Mouse (Mus musculus) limb, embryonic 15.5 days (tissue): ENCODE data around the gene Gm45717. TPM values are rescaled to one million over a fixed set of nuclear protein-coding genes. Genes with fewer than 3 reads are reported as not detected.

Experiments
- ATAC-seq: fragments of 200-750 bp; cut with Nextera tagmentation; 2 replicates; pipeline ENCODE4 v1.8.0; 2017; ENCODE audit warnings: low read depth, moderate TSS enrichment; ENCODE audit not compliant: insufficient number of reproducible peaks, low FRiP score, low TSS enrichment
- H3K27ac ChIP-seq: fragments of 300-500 bp; sonication (generic); 2 replicates; pipeline ENCODE4 v1.5.1; 2015; ENCODE audit warnings: moderate library complexity, mild to moderate bottlenecking, inconsistent platforms
- H3K27me3 ChIP-seq: fragments of 300-500 bp; sonication (generic); 2 replicates; pipeline ENCODE4 v1.6.1; 2015; ENCODE audit warnings: inconsistent platforms
- H3K36me3 ChIP-seq: fragments of 300-500 bp; sonication (generic); 2 replicates; pipeline ENCODE4 v1.6.1; 2015; ENCODE audit warnings: inconsistent platforms
- H3K4me1 ChIP-seq: fragments of 300-500 bp; sonication (generic); 2 replicates; pipeline ENCODE4 v1.6.1; 2015; ENCODE audit warnings: inconsistent platforms
- H3K4me2 ChIP-seq: fragments of 300-500 bp; sonication (generic); 2 replicates; pipeline ENCODE4 v1.6.1; 2015; ENCODE audit warnings: mild to moderate bottlenecking, inconsistent platforms
- H3K4me3 ChIP-seq: fragments of 300-500 bp; sonication (generic); 2 replicates; pipeline ENCODE4 v1.5.1; 2015; ENCODE audit warnings: mild to moderate bottlenecking, inconsistent platforms
- H3K9ac ChIP-seq: fragments of 300-500 bp; sonication (generic); 2 replicates; pipeline ENCODE4 v1.6.1; 2015; ENCODE audit warnings: inconsistent platforms
- H3K9me3 ChIP-seq: fragments of 300-500 bp; sonication (generic); 2 replicates; pipeline ENCODE4 v1.6.1; 2016; ENCODE audit warnings: inconsistent platforms
- WGBS: fragments of 180-500 bp; shearing (Covaris S2); methylation state at CpG from one replicate; pipeline ENCODE4 v1.1.7; 2015; 5-methylcytosine and 5-hydroxymethylcytosine counted together
- polyA plus RNA-seq: library from polyadenylated mRNA; unstranded; fragments of >200 nt; fragmentation: Nextera tagmentation; extraction: Ambion mirVana; gene quantifications from 2 replicates; pipeline ENCODE4 v1.2.1, GENCODE M21; 2015

Gene Gm45717
- 0.47 TPM in 1 of 2 replicates, not detected in the other for polyA plus RNA-seq

DNA sequence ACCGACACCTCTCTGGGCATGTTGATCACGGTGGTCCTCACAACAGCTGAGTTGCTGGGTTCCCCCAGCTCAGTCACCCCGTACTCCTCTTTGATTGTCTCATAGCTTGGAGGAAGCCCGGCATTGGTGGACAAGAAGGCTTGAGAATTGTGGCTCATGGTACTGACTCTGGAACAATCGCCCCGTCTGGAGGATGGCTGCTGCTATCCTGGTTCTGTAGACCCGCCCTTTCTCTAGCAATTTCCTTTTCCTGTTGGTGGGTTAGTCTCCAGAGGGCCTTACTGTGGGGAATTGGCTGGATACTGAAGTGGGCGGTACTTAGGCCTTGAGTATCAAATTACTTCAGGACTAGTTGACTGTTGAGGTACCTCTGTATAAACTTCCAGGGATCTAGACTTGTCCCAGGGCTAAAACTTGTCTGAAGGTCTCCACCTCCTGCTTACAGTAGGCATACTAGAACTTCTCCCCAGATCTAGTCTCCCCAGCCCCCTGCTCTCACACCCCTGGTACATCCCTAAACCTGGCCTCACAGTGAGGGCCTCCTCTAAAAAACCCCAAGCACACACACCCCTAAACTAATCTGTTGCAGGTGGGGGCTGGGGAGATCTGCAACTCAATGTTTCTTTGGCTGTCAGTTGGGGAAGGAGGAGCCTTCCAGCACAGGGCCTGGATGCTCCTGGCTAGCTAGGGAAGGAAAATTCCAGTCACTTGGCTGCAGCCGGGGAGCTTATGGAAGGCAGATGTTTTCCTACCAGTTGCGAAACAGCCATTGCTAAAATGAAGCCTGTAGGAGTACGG, at the start of gene Gm45717, which contains the start of gene Ifitm2:
Gm45717 (minus strand) TSS at position 180 of the 798 bp plus-strand sequence.
Ifitm2 (minus strand) TSS at position 230 of the 798 bp plus-strand sequence.
- 2% methylated on average over 11 of the region's 11 CpGs for WGBS
- ATAC-seq, result peak; percentile 90
- Histone ChIP-seq H3K9me3 (no peaks in the 10 kb centered on the region), H3K4me1 (peaks cover 52% of the 10 kb centered on the region), H3K27me3 (no peaks in the 10 kb centered on the region), H3K27ac (peak within 1 kb of the TSS; percentile 99), H3K4me2 (peak within 1 kb of the TSS; percentile 79), H3K4me3 (peak within 1 kb of the TSS; percentile 60), H3K9ac (peak within 1 kb of the TSS; percentile 57), H3K36me3 (peaks cover 4% of the 10 kb centered on the region; the same call in 1 of the 2 replicates)

DNA sequence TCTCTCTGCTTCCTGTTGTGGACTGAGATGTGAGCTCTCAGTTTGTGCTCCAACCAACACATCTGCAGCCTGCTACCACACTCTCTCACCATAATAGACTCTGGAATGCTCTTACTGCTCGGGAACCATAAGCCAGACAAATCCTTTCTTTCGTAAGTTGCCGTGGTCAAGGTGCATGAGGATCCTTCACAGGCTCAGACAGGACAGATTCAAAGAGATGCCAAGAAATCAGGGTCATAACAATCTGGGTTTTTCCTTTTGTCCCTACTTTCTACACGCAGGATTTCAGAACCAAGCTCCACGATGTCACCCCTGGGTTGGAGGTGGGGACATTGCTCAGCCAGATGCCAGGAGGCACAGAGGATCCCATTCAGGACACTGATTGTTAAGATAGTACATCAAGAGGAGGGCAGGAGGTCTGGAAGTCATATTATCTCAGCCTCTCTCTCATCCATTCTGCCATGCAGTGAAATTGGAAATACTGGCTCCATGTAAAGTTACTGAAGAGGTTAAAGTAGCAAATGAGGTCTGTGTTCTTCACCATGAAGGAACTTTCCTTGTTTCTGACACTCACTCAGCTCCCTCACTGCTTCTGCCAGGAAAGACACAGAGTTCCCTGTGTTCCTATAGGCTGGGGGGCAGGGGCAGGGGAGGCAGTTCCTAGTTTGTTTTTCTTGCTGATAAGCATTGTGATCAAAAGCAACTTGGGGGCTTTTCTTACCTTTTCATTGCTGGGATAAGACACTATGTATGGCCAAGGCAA, 47.7 kb upstream of the Gm45717 start:
- H3K9me3 ChIP-seq, result no peaks in the 10 kb centered on the region
- 86% methylated on average over 5 of the region's 5 CpGs for WGBS
- no peak for ATAC-seq
- no peaks in the 10 kb centered on the region for H3K27me3 ChIP-seq
- no peaks in the 10 kb centered on the region for H3K36me3 ChIP-seq
- no peak overlapping the region for H3K27ac ChIP-seq
- peaks cover 2% of the 10 kb centered on the region for H3K4me1 ChIP-seq
- H3K9ac ChIP-seq, result no peak overlapping the region
- no peak overlapping the region for H3K4me3 ChIP-seq
- H3K4me2 ChIP-seq, result no peak overlapping the region

DNA sequence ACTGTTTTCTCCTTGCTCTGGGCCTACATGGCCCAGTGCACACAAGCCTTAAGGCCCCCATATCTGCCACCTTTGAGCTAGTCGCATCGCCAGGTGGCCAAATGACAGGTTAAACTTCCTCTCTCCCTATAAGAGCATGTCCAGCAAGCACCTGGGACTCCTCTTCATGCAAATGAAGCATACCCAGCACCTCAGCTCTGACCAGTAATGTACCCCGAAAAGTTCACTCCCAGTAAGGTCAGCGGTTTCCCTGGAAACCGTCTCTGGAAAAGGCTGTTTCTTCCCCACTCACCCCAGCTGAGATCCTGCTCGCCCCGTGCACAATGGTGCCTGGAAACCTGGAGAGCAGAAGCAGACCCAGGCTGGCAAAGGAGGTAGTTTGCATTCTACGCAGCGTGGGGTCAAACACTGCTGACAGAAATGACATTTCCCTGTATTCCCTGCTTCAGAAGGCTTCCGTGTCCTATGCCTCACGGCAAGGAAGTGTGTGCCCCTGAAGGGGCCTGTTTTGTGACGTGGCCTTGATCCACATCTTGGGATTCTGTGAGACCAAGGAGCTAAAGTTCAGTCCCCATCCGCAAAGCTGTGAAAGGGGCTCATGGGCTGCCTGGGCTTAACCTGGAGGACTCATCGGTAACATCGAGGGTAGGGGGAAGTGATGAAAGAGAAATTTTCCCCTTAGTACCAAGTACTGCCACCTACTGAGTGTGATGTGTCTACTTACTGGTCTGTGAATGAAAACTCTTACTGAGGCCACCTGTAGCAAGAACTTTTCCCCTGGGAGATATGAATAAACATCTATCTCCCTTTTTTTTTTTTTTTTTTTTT, 45.4 kb upstream of the Gm45717 start:
- no peak overlapping the region for H3K4me3 ChIP-seq
- H3K27me3 ChIP-seq, result no peaks in the 10 kb centered on the region
- WGBS, result 75% methylated on average over 15 of the region's 15 CpGs
- H3K4me1 ChIP-seq, result no peaks in the 10 kb centered on the region
- H3K27ac ChIP-seq, result no peak overlapping the region
- ATAC-seq, result no peak
- no peak overlapping the region for H3K9ac ChIP-seq
- H3K4me2 ChIP-seq, result no peak overlapping the region
- H3K9me3 ChIP-seq, result no peaks in the 10 kb centered on the region
- no peaks in the 10 kb centered on the region for H3K36me3 ChIP-seq

DNA sequence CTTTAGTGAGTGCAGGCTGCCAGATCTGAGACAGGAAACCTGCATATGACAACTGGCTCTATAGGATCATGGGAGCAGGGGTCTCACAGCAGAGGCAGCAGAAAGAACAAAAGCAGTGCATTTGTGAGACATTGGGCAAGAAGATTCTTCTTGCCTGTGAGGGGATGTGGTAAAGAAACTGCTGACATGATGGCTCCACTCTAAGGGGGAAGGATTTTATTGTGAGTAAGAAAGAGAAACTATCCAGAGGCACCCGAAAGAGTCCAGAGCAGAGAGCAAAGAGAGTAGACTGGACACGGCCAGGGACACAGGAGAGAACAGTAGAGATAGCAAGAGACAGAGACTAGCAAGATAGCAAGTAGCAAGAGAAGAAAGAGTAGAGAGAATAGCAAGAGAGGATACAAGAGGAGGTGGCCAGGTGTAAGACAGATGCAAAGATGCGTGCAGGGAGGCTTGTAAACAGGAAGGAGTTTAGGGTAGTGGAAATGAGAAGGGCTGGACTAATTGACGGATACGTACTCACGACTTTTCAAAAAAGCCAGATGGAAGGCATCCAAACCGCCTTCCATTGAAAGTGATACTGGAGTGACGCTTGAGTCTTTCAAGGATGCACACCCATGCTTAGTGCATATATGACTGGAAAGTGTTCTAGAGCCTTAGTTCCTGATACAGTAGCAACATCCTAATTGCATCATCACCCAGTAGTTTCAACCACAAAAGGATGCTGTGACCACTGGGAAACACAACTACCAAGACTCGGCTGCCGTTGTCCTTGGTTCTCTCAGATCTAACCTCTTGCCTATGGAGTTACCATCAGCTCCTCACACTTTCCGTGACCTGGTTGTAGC, 43.3 kb upstream of the Gm45717 start:
- Histone ChIP-seq H3K27me3 (no peaks in the 10 kb centered on the region), H3K4me3 (no peak overlapping the region), H3K9me3 (no peaks in the 10 kb centered on the region), H3K4me1 (no peaks in the 10 kb centered on the region), H3K36me3 (no peaks in the 10 kb centered on the region), H3K27ac (no peak overlapping the region), H3K9ac (no peak overlapping the region), H3K4me2 (no peak overlapping the region)
- WGBS, result 81% methylated on average over 11 of the region's 11 CpGs
- ATAC-seq, result no peak

DNA sequence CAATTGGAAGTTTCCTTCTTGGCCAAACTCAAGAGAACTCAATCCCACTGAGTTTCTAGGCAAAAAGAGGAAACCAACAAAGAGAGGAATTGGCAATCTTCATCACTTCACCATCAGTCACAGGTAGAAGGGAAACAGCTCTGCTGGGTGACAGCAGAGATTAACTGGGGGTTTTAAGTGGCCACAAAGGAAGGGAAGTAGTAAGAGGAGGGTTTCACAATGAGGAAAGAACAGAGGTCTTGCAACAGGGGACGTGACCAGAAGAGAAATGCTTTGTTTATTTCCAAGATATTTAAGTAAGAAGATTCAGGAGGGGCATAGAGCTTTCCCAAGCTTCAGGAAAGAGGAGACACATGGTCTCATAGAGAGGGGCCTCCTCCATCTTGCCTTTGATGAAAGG, 42.1 kb upstream of the Gm45717 start:
- Histone ChIP-seq H3K4me3 (no peak overlapping the region), H3K4me2 (no peak overlapping the region), H3K9me3 (no peaks in the 10 kb centered on the region), H3K36me3 (no peaks in the 10 kb centered on the region), H3K4me1 (no peaks in the 10 kb centered on the region), H3K27ac (no peak overlapping the region), H3K27me3 (no peaks in the 10 kb centered on the region), H3K9ac (no peak overlapping the region)
- no peak for ATAC-seq
- WGBS, result 48% methylated on average over 1 of the region's 1 CpGs

DNA sequence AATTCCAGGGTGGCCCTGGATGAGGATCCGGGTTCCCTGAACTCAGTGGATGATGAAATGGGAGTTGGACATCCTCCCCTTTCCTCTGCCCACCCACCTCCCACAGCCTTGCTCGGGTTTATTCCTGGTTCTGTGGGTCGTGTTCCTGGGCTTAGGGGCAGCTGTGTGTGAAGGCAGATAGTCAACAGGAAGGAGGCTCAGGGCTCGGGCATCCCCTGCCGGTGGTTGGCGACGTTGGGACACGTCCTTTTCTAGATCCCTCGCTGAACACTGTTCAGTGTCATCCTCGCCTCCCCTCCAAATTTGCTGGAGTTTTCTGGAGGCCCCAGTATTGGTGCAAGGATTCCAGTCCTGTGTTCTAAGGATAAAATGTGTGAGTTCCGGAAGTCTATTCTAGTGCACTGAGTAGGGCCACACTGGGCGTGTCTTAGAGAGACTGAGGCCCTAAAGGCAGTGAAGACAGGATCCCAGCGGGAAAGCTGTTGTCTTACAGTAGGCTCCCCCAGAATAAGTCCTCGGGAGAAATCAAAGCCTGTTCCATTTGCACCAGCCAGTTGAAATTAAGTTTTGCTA, 35.5 kb upstream of the Gm45717 start:
- H3K36me3 ChIP-seq, result no peaks in the 10 kb centered on the region
- 0 out of 2 replicates have a peak, but pooled peaks cover 2% of the 10 kb centered on the region for H3K4me1 ChIP-seq
- H3K27ac ChIP-seq, result no peak overlapping the region
- no peak overlapping the region for H3K4me3 ChIP-seq
- 83% methylated on average over 14 of the region's 14 CpGs for WGBS
- no peaks in the 10 kb centered on the region for H3K9me3 ChIP-seq
- ATAC-seq, result no peak
- no peak overlapping the region for H3K9ac ChIP-seq
- no peak overlapping the region for H3K4me2 ChIP-seq
- H3K27me3 ChIP-seq, result no peaks in the 10 kb centered on the region

DNA sequence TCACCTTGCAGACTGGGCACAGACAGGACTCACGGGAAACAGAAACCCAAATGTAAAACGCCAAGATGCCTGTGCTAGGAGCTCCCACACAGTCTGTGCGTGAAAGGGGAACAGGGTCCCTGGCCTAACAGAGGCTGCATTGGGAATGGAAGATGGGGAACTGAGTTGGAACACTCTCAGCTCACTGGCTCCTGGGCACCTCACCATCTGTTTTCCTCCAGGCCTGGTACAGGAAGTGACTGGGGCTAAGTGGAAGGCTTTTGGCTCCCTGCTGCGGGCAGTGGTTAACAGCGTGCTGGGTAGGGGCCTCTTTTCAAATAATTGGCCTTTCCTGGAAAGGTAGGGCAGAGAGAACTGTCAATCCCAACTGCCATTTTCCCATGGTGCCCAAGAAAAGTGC, 34.9 kb upstream of the Gm45717 start:
- H3K9me3 ChIP-seq, result no peaks in the 10 kb centered on the region
- H3K9ac ChIP-seq, result no peak overlapping the region
- WGBS, result 43% methylated on average over 5 of the region's 5 CpGs
- H3K4me1 ChIP-seq, result 0 out of 2 replicates have a peak, but pooled peaks cover 2% of the 10 kb centered on the region
- no peak overlapping the region for H3K4me3 ChIP-seq
- H3K27ac ChIP-seq, result no peak overlapping the region
- ATAC-seq, result no peak
- no peak overlapping the region for H3K4me2 ChIP-seq
- no peaks in the 10 kb centered on the region for H3K36me3 ChIP-seq
- H3K27me3 ChIP-seq, result no peaks in the 10 kb centered on the region

DNA sequence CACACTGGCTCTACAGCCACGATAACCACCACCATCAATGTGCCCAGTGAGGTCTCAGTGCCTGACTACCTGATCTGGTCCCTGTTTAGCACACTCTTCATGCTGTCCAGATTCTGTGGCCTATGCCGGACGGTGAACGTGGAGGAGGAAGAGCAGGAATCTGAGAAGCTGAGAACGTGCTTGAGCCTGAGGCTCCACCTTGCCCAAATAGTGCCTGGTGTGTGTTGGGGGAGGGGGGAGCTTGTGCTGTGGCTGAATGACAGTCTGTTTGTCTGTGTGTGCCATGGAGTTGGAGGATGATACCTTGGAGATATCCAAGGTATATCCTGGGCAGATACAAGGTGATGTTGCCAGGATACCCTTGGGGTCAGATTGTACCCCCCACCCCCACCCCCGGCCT, 34.4 kb upstream of the Gm45717 start:
- no peak overlapping the region for H3K27ac ChIP-seq
- WGBS, result 50% methylated on average over 6 of the region's 6 CpGs
- ATAC-seq, result no peak

DNA sequence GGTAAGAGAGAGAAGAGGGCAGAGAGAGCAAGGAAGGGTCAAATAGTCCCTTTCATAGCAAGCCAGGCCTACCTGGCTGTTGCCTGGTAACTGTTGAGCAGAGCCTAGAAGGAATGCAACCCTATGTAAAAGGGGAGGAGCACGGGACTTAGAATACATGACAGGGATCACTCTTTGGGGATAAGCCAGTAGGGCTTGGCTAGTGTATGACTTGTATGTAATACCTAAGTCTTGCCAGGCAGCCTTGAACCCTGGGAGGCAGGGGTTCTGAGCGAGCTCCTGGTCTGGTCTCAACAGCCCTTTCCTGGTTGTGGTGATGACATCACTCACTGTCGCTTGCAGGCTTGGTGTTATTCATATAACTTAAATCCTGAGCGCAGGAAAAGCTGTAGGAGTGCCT, 33.3 kb upstream of the Gm45717 start:
- no peaks in the 10 kb centered on the region for H3K9me3 ChIP-seq
- H3K9ac ChIP-seq, result no peak overlapping the region
- H3K4me2 ChIP-seq, result no peak overlapping the region
- H3K4me1 ChIP-seq, result 0 out of 2 replicates have a peak, but pooled peaks cover 2% of the 10 kb centered on the region
- H3K36me3 ChIP-seq, result no peaks in the 10 kb centered on the region
- no peak for ATAC-seq
- WGBS, result 74% methylated on average over 4 of the region's 4 CpGs
- H3K27me3 ChIP-seq, result no peaks in the 10 kb centered on the region
- H3K27ac ChIP-seq, result no peak overlapping the region
- H3K4me3 ChIP-seq, result no peak overlapping the region

More for the DNA sequence above, 34.4 kb upstream of the Gm45717 start:
- Histone ChIP-seq H3K4me2 (no peak overlapping the region), H3K4me1 (0 out of 2 replicates have a peak, but pooled peaks cover 2% of the 10 kb centered on the region), H3K4me3 (no peak overlapping the region), H3K36me3 (no peaks in the 10 kb centered on the region), H3K27me3 (no peaks in the 10 kb centered on the region), H3K9ac (no peak overlapping the region), H3K9me3 (no peaks in the 10 kb centered on the region)

DNA sequence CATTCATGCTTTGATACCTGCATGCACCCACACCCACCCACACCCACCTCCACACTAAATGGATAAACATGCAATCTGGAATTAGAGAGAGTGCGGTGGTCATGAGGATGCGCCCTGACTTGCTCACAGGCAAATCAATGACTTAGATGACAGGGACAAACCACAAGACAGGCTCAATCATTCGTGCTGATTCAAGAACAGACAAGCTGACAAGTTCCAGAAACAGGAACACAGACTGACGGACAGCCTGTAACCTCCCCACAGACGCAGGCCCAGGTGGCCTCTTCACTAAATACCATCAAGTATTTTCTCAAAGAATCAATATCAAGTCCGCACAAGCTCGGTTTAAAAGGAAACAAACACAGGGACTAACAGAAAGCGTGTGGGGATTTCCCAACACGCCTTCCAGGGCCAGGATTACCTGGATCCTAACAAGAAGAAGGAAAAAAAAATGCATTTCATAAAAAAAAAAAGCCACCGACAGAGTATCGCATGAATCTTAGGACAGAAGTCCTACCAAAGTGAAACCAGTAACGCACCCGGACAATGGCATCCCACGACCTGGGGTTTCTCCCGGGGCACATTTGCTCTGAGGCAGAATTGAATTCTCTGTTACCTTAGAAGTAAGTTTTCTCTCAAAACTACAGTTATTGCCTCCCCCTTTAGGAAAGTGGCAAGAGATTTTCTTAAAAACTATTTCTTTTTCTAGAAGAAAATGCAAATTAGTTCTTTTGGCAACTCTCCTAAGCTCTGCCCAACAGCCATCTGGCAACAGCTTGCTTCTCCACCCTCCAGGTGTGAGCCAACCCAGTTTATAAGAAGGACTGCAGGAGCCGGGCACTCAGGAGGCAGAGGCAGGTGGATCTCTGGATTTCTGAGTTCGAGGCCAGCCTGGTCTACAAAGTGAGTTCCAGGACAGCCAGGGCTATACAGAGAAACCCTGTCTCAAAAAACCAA, 31.7 kb upstream of the Gm45717 start:
- Histone ChIP-seq H3K4me3 (no peak overlapping the region), H3K4me1 (0 out of 2 replicates have a peak, but pooled peaks cover 2% of the 10 kb centered on the region), H3K27ac (no peak overlapping the region), H3K36me3 (no peaks in the 10 kb centered on the region), H3K4me2 (no peak overlapping the region), H3K9me3 (no peaks in the 10 kb centered on the region), H3K27me3 (no peaks in the 10 kb centered on the region), H3K9ac (no peak overlapping the region)
- 71% methylated on average over 17 of the region's 17 CpGs for WGBS
- ATAC-seq, result no peak
